Mouse (Mus musculus): Measurements from ENCODE around the gene Stambpl1. TPM values are rescaled to one million over a fixed set of nuclear protein-coding genes. Genes with fewer than 3 reads are reported as not detected.

Stambpl1 gene
- polyA plus RNA-seq (2015; fragmentation: Nextera tagmentation; extraction: Ambion mirVana), result 6.5 and 7.4 TPM in 2 replicates

GRCm38 (mm10) chr19:34192008-34192963, at the start of gene Stambpl1:
Gene Stambpl1 (plus strand): TSS chr19:34192229.

DNA sequence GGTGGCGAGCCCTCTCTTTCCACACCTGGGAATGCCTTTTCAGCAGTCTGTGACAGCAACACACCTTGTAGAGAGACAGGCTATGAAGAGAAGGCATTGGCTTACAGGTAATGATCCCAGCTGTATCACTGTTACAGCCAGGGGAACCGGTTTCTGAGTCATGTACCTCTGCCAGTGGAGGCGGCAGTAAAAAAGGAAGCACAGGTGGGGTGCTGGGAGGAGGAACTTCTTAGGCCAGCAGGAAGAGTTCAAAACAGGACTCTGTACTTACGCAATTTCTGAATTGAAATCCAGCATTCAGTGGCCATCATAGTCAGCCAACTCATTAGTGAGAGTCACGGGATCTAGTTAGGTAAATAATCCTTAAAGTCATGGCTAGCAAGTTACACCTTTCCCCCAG, 26.1 kb upstream of the Stambpl1 start, which contains the start of gene Ankrd22:
TSS of gene Ankrd22 (minus strand) at position 163 of the 400 bp plus-strand sequence.

GRCm38 (mm10) chr19:34254880-34255681, 63.1 kb downstream of the Stambpl1 start, which contains the start of gene Acta2:
Gene Acta2 (minus strand): TSS chr19:34255590.

Other genes with a start within 250 kb of the Stambpl1 start
- not detected in 2 replicates for gene Lipf, start 231.0 kb upstream of the Stambpl1 start, polyA plus RNA-seq (2015; fragmentation: Nextera tagmentation; extraction: Ambion mirVana)
- 0.54 TPM in 2 replicates for gene Lipk, start 183.9 kb upstream of the Stambpl1 start, polyA plus RNA-seq (2015; fragmentation: Nextera tagmentation; extraction: Ambion mirVana)
- gene Lipn, start 124.9 kb upstream of the Stambpl1 start, polyA plus RNA-seq (2015; fragmentation: Nextera tagmentation; extraction: Ambion mirVana), result 0.51 and 0.74 TPM in 2 replicates
- 0.14 TPM in 1 of 2 replicates, not detected in the other for gene Lipm, start 91.3 kb upstream of the Stambpl1 start, polyA plus RNA-seq (2015; fragmentation: Nextera tagmentation; extraction: Ambion mirVana)
- not detected in 2 replicates for gene Ankrd22, start 26.2 kb upstream of the Stambpl1 start, polyA plus RNA-seq (2015; fragmentation: Nextera tagmentation; extraction: Ambion mirVana)
- gene Acta2, start 63.4 kb downstream of the Stambpl1 start, polyA plus RNA-seq (2015; fragmentation: Nextera tagmentation; extraction: Ambion mirVana), result 42.7 and 55.0 TPM in 2 replicates
- gene Fas, start 98.4 kb downstream of the Stambpl1 start, polyA plus RNA-seq (2015; fragmentation: Nextera tagmentation; extraction: Ambion mirVana), result 13.3 and 13.9 TPM in 2 replicates

Measured in adrenal gland, postnatal 0 days (tissue).